Mouse (Mus musculus): ENCODE data around the gene Ttc12.

DNA sequence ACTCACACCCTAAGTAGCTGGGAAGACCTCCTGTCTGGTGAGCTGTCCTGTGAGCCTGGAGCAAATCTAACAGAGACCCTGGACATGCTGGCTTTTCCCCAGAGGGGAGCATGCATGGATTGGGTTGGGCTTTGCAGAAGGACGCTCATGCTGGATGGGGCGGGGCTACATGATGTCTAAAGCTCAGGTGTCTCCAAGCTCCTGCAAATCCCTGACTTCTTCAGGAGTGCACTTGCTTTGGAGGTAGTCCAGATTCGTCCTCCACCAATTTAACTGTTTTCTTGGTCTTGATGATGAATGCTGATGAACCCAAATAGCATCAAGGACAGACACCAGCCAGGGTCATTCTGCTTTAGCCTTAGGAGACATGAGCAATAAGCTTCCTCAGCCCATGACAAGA is 35.5 kb downstream of the Ttc12 start:
- TF ChIP-seq CTCF (IDR thresholded peaks at IDR 0.05; ENCODE audit: borderline replicate concordance, control insufficient read depth, extremely low read depth, insufficient read depth, low read length, poor library complexity): no peak
- no peak for TF ChIP-seq POLR2A (IDR thresholded peaks at IDR 0.05; ENCODE audit: control insufficient read depth, extremely low read depth, insufficient read depth, low read length, poor library complexity)

Measured in thymus, adult 2 months (tissue).